Mouse (Mus musculus): ENCODE measurements around the gene Olfr195.
"Not testable (repeated sequence)": the region's sequence is repeated elsewhere in the genome, so short reads cannot be mapped to it uniquely, and the experiment has no call there.

Gene Olfr195

DNA sequence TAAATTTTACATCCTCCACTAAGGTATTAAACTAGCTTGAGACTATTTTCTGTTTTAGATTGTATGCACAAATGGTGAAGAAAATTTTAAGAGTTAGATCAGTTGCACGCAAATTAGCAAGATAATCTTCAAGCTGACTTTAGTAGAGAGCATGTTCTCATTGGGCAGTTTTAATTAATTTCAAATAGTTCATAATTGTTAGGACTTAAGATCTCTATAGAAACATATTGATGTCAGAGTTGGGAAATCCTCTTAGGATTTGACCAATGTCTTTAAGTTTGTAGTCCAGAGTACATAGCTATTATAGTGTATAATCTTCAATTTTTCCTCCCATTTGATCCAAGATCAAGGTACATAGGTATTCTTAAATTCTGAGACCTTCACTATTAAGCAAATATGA, at the start of gene Olfr195:
TSS of gene Olfr195 (plus strand) at position 301 of the 400 bp plus-strand sequence.
- no peak for DNase-seq

GRCm38 (mm10) chr16:59105312-59105711, 41.5 kb upstream of the Olfr195 start:
- no peak for DNase-seq

DNA sequence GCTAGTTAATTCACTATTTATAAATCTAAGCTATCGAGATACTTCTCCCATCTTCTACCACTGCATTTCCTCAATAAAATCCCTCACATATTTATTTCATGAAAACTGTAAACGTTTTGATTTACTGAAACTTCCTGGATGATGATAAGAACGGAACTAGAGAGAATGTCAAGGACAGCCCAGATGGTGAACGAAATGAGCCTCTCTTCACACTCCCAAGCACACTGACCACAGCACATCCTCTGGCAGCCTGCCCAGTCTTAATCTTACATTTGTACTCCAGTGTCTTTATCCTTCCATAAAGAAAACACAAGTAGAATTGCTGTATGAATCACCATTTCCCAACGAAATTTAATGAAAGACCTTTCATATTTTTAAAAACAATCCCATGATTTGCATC, 38.3 kb upstream of the Olfr195 start:
- not testable (repeated sequence) for DNase-seq

DNA sequence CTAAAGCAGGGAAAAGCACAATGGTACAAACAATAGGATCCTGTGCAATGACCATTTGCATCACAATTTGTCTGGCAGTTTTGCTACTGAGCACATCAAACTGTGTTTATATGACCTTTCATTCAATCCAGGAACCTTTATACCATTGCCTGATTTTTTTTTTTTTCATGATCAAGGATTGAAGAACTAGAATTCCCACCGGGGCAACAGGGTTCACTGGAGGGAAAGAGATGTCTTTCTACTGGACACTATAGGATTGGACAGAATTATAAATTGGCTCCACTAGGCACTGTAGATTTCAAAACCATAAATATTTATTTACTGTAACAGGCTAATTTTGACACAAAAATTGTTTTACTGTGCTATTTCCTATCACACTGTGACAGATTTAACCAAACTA, 35.1 kb upstream of the Olfr195 start, which contains the start of gene Olfr193:
TSS of gene Olfr193 (minus strand) at position 101 of the 400 bp plus-strand sequence.
- DNase-seq = no peak

DNA sequence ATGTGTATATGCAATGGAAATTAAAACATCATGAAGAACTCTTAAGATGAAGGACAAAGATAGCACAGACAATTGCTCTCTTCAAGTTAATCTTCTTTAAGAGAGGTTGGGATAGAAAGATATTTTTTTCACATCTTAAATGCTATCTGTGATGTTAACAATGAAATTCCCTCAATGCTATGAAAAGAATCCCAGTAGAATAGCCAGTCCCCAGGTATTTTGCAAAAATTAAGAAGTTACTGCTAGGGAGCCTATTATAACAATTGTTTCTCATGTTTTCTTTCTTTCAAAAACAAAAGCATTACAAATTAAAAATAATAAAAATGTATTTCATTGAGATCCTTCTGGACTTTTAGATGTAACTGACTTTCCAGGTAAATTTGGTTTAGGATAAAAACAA, 25.9 kb upstream of the Olfr195 start, which contains the start of gene Olfr194:
TSS of gene Olfr194 (minus strand) at position 101 of the 400 bp plus-strand sequence.
- no peak for DNase-seq

- no peak for DNase-seq
Measured at GRCm38 (mm10) chr16:59130740-59131139, 16.1 kb upstream of the Olfr195 start.

DNA sequence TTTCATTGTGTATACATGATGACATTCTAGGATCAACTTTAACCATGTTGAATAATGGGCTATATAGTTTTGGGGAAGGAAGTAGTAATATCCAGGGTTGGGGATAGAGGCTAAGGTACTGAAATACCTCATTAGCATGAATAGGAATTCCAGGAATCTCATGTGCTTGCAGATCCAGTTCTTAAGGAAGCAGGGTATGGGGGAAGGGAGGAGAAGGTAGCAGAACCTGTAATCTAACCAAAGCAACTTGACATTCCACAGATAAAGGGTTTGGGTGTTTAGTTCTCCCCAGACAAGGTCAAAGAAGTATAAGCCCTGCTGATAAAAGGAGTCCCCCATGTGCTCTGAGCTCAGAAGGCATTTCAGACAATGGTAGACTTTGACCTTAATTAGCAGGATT, 5.7 kb upstream of the Olfr195 start:
- no peak for DNase-seq

GRCm38 (mm10) chr16:59151996-59152395, 5.2 kb downstream of the Olfr195 start:
- no peak for DNase-seq

GRCm38 (mm10) chr16:59170354-59170753, 23.5 kb downstream of the Olfr195 start, which contains the start of gene Olfr196:
Gene Olfr196, minus strand, starts transcription at chr16:59170454.
- DNase-seq = no peak

Measured in kidney, postnatal 14 days (tissue).